Mouse (Mus musculus) megakaryocyte, embryonic 14.5 days (primary cell): ENCODE results near the gene Bcar3.

Experiments used
- FLI1 ChIP-seq: IDR thresholded peaks from 2 replicates; pipeline ENCODE4 v1.6.1; 2012; ENCODE audit warnings: low read length, inconsistent platforms, mixed read lengths
- GATA1 ChIP-seq: IDR thresholded peaks from 3 replicates; pipeline ENCODE4 v1.6.1; 2012; ENCODE audit warnings: mixed read lengths, low read length, inconsistent platforms, borderline replicate concordance

DNA sequence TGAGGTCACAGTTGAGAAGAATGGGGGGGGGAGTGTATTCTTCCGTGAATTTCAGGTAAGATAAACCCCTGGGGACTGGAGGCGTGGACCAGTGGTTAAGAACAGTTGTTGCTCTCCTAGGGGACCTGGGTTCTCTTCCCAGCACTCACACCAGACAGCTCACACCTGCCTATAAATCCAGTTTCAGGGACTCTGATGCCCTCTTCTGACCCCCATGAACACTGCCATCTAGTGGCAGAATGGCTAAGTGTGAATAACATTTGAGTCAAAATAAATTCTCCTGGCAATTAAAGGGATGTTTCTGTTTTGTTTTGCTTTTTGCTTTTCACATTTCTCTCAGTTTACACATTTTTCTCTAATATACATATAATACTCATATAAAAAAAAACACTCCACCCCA, 174.0 kb downstream of the Bcar3 start:
- TF ChIP-seq GATA1 (no peak), FLI1 (no peak)
